Mouse (Mus musculus) liver, embryonic 11.5 days (tissue): ENCODE measurements around the gene Tfpi. TPM values are rescaled to one million over a fixed set of nuclear protein-coding genes. Genes with fewer than 3 reads are reported as not detected.
A peak's percentile ranks its signal among the peaks of the same experiment; 100 is the strongest.

Experiments used
- ATAC-seq: fragments of 200-750 bp; cut with Nextera tagmentation; replicated peaks from 2 replicates; pipeline ENCODE4 v1.8.0; 2017; ENCODE audit warnings: moderate number of reproducible peaks, mild to moderate bottlenecking, moderate TSS enrichment, moderate library complexity; ENCODE audit not compliant: low FRiP score
- DNase-seq: peaks from one replicate; pipeline ENCODE4 v3.0.0-alpha.2; 2017; ENCODE audit warnings: low spot score
- H3K27ac ChIP-seq: fragments of 300-500 bp; sonication (generic); 2 replicates; pipeline ENCODE4 v1.5.1; 2014; ENCODE audit warnings: mild to moderate bottlenecking, low read depth, low read length, control low read depth
- H3K27me3 ChIP-seq: fragments of 300-500 bp; sonication (generic); replicated peaks from 2 replicates; pipeline ENCODE4 v1.6.1; 2014; ENCODE audit warnings: low read length, mixed read lengths; ENCODE audit not compliant: control insufficient read depth, insufficient read depth
- H3K36me3 ChIP-seq: fragments of 300-500 bp; sonication (generic); 2 replicates; pipeline ENCODE4 v1.6.1; 2014; ENCODE audit warnings: mild to moderate bottlenecking, low read length, moderate library complexity, mixed read lengths; ENCODE audit not compliant: control insufficient read depth, insufficient read depth
- H3K4me1 ChIP-seq: fragments of 300-500 bp; sonication (generic); replicated peaks from 2 replicates; pipeline ENCODE4 v1.6.1; 2014; ENCODE audit warnings: low read length, mixed read lengths; ENCODE audit not compliant: control insufficient read depth, insufficient read depth
- H3K4me2 ChIP-seq: fragments of 300-500 bp; sonication (generic); 2 replicates; pipeline ENCODE4 v1.6.1; 2014; ENCODE audit warnings: mild to moderate bottlenecking, control low read depth, moderate library complexity
- H3K4me3 ChIP-seq: fragments of 300-500 bp; sonication (generic); 2 replicates; pipeline ENCODE4 v1.5.1; 2014; ENCODE audit warnings: low read depth, low read length, control low read depth
- H3K9ac ChIP-seq: fragments of 300-500 bp; sonication (generic); 2 replicates; pipeline ENCODE4 v1.6.1; 2014; ENCODE audit warnings: low read depth, low read length, control low read depth
- H3K9me3 ChIP-seq: fragments of 300-500 bp; sonication (generic); 2 replicates; pipeline ENCODE4 v1.6.1; 2016; ENCODE audit warnings: low read length, inconsistent platforms, mixed read lengths; ENCODE audit not compliant: control insufficient read depth
- WGBS: fragments of 180-500 bp; shearing (Covaris S2); extraction: QIAGEN DNeasy Blood & Tissue Kit; methylation state at CpG from one replicate; pipeline ENCODE4 v1.1.7; 2014; 5-methylcytosine and 5-hydroxymethylcytosine counted together
- polyA plus RNA-seq: library from polyadenylated mRNA; unstranded; fragments of >200 nt; fragmentation: Nextera tagmentation; extraction: Ambion mirVana; gene quantifications from 2 replicates; pipeline ENCODE4 v1.2.1, GENCODE M21; 2014

Tfpi gene
- polyA plus RNA-seq, 1 experiment from 2014 or later = 41.9 TPM

DNA sequence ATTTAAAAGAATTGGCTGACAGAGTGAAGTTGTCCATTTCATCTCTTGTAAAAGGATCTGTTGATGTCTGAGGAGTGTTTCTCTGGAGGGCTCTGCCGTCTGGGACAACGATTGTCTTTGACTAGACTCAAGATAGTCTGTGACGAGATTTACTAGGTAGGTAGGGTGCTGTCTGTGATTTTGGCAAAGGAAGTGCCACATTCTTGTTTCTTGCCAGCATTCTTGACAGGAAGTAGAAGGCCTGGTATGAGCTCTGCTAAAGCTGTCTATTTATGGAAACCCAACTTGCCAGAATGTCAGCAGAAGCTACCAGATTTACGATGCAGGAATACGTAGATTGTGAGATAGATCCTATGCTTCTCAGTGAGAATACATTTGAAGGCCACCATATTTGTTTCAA lies 34.6 kb downstream of the Tfpi start:
- ATAC-seq = no peak
- no peak for DNase-seq
- Histone ChIP-seq H3K27ac (no peak overlapping the region), H3K4me2 (no peak overlapping the region), H3K36me3 (no peaks in the 10 kb centered on the region; the same call in 1 of the 2 replicates), H3K9ac (no peak overlapping the region), H3K9me3 (no peaks in the 10 kb centered on the region), H3K4me3 (no peak overlapping the region), H3K27me3 (no peaks in the 10 kb centered on the region), H3K4me1 (no peaks in the 10 kb centered on the region)
- WGBS = 85% methylated on average over 5 of the region's 5 CpGs

DNA sequence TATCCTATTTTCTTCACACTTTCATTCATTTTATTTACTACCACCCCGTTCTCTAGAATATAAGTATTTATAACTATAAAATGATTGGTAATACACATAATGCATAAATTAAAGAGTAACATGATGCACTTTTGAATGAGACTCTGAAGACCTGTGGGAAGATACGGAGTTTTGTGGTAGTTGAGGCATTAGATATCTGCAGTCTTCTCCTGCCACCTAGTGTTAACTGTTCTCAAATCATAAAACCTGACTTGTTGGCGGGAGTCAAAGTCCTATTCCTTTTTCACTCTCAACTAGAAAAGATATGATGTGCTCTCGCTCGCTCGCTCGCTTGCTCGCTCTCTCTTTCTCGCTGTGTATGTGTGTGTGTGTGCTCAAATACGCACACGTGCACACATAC lies 46.9 kb downstream of the Tfpi start:
- ATAC-seq (peak; percentile 22; the same call in 1 of the 2 replicates), DNase-seq (no peak)
- no peak overlapping the region for H3K9ac ChIP-seq
- no peak overlapping the region for H3K4me3 ChIP-seq
- WGBS = 45% methylated on average over 11 of the region's 11 CpGs
- no peak overlapping the region for H3K27ac ChIP-seq
- H3K36me3 ChIP-seq = no peaks in the 10 kb centered on the region
- H3K9me3 ChIP-seq = no peaks in the 10 kb centered on the region
- peak overlapping the region; percentile 18; the same call in 1 of the 2 replicates for H3K4me2 ChIP-seq
- H3K4me1 ChIP-seq = no peaks in the 10 kb centered on the region
- no peaks in the 10 kb centered on the region for H3K27me3 ChIP-seq

DNA sequence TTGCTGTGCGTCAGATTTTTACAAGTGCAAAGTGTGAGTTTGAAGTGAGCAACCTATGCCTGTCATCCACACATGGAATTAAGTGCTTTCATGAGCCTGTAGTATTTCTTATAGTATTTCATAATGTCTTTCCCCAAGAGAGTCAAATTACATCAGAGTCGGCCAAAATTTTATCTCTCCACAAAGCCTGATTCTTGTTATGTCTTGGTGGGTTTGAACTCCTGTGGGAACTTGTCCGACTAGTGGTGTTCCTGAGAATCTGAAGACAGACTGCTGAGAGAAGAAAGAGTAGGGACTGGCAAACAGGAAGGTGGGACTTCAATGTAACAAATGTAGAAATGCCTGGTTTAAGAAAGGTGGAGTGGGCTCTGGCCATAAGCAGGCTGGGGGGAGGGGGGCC lies 47.7 kb downstream of the Tfpi start:
- Histone ChIP-seq H3K4me1 (no peaks in the 10 kb centered on the region; the same call in 1 of the 2 replicates), H3K9me3 (no peaks in the 10 kb centered on the region), H3K9ac (no peak overlapping the region), H3K27ac (no peak overlapping the region), H3K36me3 (no peaks in the 10 kb centered on the region), H3K27me3 (no peaks in the 10 kb centered on the region), H3K4me2 (no peak overlapping the region), H3K4me3 (no peak overlapping the region)
- DNase-seq (no peak), ATAC-seq (no peak)
- 55% methylated on average over 3 of the region's 3 CpGs for WGBS

DNA sequence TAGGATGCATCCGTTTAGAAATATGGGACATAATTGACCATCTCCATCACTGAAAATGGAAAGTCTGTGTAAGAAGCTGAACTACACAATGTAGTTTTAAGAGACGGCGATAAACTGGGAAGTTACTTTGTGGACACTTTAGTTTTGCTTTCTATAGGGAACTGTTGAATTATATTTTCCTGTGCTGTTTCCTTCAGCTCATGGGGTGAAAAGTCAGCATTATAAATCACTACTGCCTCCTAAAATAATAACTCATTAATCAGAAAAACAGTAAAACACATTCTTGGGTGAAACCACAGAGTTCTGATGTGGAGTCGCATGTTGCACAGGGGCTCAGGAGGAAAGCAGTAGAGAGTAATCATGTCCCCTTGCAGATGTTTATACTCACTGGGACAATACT lies 50.0 kb downstream of the Tfpi start:
- WGBS = 69% methylated on average over 4 of the region's 4 CpGs
- Histone ChIP-seq H3K4me1 (no peaks in the 10 kb centered on the region; the same call in 1 of the 2 replicates), H3K9me3 (no peaks in the 10 kb centered on the region), H3K27ac (no peak overlapping the region), H3K4me2 (no peak overlapping the region), H3K9ac (no peak overlapping the region), H3K27me3 (no peaks in the 10 kb centered on the region), H3K4me3 (no peak overlapping the region), H3K36me3 (no peaks in the 10 kb centered on the region)
- DNase-seq (no peak), ATAC-seq (no peak)

- H3K36me3 ChIP-seq = no peaks in the 10 kb centered on the region
- H3K27me3 ChIP-seq = no peaks in the 10 kb centered on the region
- H3K4me1 ChIP-seq = no peaks in the 10 kb centered on the region; the same call in 1 of the 2 replicates
- no peaks in the 10 kb centered on the region for H3K9me3 ChIP-seq
- WGBS = under 1% methylated on average over 10 of the region's 10 CpGs
- DNase-seq = peak; percentile 53
- peak; percentile 92 for ATAC-seq
- H3K4me3 ChIP-seq = peak within 1 kb of the TSS; percentile 48
- H3K9ac ChIP-seq = peak within 1 kb of the TSS; percentile 56
- peak within 1 kb of the TSS; percentile 70 for H3K4me2 ChIP-seq
- H3K27ac ChIP-seq = peak within 1 kb of the TSS; percentile 66
Observed at GRCm38 (mm10) chr2:84425138-84425537, 51.4 kb downstream of the Tfpi start, which contains the start of gene Calcrl. Gene Calcrl, minus strand, starts transcription at chr2:84425411.

GRCm38 (mm10) chr2:84416501-84416900 lies 60.1 kb downstream of the Tfpi start:
- H3K9me3 ChIP-seq = no peaks in the 10 kb centered on the region
- no peak overlapping the region for H3K27ac ChIP-seq
- no peak overlapping the region for H3K9ac ChIP-seq
- ATAC-seq = no peak
- H3K4me2 ChIP-seq = no peak overlapping the region
- H3K4me1 ChIP-seq = no peaks in the 10 kb centered on the region
- DNase-seq = no peak
- H3K27me3 ChIP-seq = no peaks in the 10 kb centered on the region
- no peaks in the 10 kb centered on the region for H3K36me3 ChIP-seq
- no peak overlapping the region for H3K4me3 ChIP-seq
- 87% methylated on average over 4 of the region's 4 CpGs for WGBS

DNA sequence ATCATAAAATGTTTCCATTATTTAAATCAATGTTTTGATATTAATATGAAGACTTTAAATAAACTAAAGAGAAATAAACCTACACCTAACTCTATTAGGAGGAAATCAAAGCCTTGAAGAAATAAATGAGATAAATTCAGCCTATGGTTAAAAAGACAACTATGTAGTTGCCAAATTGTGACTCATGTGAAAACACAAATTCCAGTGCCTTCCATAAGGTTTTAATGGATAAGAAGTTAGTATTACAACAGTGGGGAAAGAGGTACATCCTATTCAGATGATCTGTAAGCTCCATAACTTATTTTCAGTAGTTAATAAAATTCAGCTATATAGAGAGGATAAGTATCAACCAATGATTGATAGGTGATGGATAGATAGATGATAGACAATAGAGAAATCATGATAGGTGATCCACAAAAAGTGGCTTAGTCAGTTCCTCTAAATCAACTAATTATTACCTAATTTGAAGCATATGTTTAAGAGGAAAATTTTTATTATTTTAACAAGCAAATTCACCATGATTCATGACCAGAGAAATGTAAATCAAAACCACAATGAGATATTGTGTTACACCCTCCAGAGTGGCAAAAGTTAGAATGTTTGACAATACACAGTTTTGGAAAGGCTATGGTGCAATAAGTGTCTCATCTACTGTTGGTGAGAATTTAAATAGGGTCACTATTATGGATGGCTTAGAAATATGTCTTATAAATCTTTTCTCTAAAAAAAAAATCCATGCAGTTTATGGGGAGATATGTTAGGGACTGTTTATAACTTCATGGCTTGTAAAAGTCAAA lies 66.6 kb downstream of the Tfpi start:
- Histone ChIP-seq H3K9me3 (no peaks in the 10 kb centered on the region), H3K4me1 (no peaks in the 10 kb centered on the region), H3K4me2 (no peak overlapping the region), H3K27ac (no peak overlapping the region), H3K4me3 (no peak overlapping the region), H3K36me3 (no peaks in the 10 kb centered on the region), H3K9ac (no peak overlapping the region), H3K27me3 (no peaks in the 10 kb centered on the region)
- ATAC-seq = no peak
- no peak for DNase-seq

DNA sequence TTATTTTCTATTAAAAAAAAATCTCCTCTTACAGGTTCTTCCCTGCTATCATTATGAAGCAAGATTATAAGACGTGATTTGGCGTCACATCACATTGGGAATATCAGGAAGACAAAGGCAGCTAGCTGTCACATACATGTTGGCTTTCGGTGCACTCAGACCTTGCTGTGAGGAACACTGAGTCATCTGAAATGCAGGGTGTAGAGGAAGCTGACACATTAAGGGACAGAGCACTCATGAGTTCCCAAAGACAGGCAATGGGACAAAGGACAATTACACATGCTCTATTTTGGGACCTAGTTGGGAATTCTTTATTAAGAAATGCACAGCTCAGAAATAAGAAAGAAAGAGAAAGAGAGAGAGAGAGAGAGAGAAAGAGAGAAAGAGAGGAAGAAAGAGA lies 71.7 kb downstream of the Tfpi start:
- no peaks in the 10 kb centered on the region for H3K4me1 ChIP-seq
- no peak overlapping the region for H3K27ac ChIP-seq
- no peaks in the 10 kb centered on the region for H3K27me3 ChIP-seq
- H3K4me3 ChIP-seq = no peak overlapping the region
- 84% methylated on average over 3 of the region's 3 CpGs for WGBS
- H3K9me3 ChIP-seq = no peaks in the 10 kb centered on the region
- no peak overlapping the region for H3K4me2 ChIP-seq
- no peak for ATAC-seq
- no peaks in the 10 kb centered on the region for H3K36me3 ChIP-seq
- DNase-seq = no peak
- no peak overlapping the region for H3K9ac ChIP-seq

GRCm38 (mm10) chr2:84402713-84403112 lies 73.9 kb downstream of the Tfpi start:
- DNase-seq (no peak), ATAC-seq (no peak)
- Histone ChIP-seq H3K9ac (no peak overlapping the region), H3K27ac (no peak overlapping the region), H3K4me1 (no peaks in the 10 kb centered on the region), H3K9me3 (no peaks in the 10 kb centered on the region), H3K4me3 (no peak overlapping the region), H3K36me3 (no peaks in the 10 kb centered on the region), H3K4me2 (no peak overlapping the region), H3K27me3 (no peaks in the 10 kb centered on the region)
- 89% methylated on average over 3 of the region's 3 CpGs for WGBS
